Mouse (Mus musculus) ES-CJ7 (cell line): ENCODE measurements around the gene Dapk2.

Source experiments
- DNase-seq: peaks from one replicate; pipeline ENCODE4 v3.0.0; 2011; ENCODE audit warnings: low read depth, low spot score

Gene Dapk2

GRCm38 (mm10) chr9:66157958-66158830, at the start of gene Dapk2:
Dapk2 (plus strand) TSS chr9:66158223.
- peak; percentile 69 for DNase-seq

- DNase-seq, result no peak
These were observed 48.4 kb upstream of the Dapk2 start for GRCm38 (mm10) chr9:66109574-66109973.

DNA sequence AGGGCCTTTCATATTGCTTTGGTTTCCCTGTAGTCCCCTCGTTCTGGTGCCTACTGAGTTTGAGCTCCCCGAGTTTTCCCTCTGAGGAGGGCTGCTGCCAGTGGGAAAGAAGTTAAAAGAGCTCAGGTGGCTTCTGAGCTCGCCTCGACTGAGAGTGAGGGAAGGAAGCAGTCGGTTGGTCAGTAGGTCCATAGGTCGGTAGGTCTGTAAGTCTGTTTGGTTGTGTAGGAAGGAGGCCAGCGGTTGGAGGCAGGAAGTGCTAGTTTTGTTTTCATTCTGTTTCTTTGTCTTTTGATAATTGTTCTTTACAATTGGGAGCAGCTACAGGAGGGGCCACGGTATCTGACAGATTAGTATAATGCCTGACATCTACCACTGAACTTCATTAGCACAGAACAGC, 47.9 kb upstream of the Dapk2 start:
- no peak for DNase-seq

GRCm38 (mm10) chr9:66110611-66111379, 47.2 kb upstream of the Dapk2 start:
- DNase-seq, result no peak

- no peak for DNase-seq
These were observed 43.7 kb upstream of the Dapk2 start for GRCm38 (mm10) chr9:66114341-66114740.

DNA sequence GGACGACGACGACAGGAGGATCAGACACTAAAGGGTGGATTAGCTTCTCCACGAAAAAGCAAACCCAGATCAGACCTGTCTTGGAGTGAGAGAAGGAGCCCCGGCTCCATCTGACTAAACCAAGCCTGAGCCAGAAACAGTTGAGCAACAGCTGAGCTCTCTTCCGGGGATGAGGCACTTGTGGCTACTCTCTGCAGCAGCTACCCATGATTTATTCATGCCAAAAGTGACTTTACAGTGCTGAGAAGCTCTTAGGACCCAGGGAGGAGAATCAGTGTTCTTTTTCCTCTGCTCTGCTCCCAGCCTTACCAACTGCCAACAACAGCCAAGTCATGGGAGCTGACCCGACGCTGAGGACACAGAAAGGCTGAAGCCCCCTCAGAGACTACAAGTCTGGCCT, 41.1 kb upstream of the Dapk2 start:
- DNase-seq, result no peak

DNA sequence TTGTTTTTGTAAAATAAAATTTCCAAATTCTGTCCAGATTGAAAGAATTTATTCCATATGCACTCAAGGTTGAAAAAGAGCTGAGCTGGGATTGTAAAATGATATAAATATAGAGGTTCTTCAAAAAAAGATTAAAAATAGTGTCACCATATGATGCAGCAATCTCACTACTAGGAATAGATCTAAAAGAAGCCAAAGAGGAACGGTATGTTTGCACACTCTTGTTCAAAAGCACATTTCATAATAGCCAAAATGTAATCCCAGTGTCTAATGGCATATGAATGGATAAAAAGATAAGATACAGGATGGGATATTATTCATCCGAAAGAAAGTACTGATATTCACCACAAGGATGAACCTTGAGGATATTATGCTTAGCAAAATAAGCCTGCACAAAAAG, 38.5 kb upstream of the Dapk2 start:
- DNase-seq, result no peak

DNA sequence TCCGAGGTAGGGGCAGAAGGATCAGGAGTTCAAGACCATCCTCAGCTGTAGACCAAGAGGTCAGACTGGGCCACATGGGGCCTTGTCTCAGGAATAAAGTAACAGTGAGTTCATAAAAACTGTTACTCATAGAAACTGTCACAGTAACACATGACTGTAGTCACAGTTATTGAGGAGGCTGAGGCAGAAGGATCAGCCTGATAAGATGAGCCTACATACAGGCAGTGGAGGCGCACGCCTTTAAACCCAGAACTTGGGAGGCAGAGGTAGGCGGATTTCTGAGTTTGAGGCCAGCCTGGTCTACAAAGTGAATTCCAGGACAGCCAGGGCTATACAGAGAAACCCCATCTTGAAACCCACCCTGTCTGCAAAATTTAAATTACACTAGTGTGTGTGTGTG, 37.9 kb upstream of the Dapk2 start:
- DNase-seq, result no peak

- DNase-seq, result no peak
These were observed 37.1 kb upstream of the Dapk2 start for GRCm38 (mm10) chr9:66120945-66121344.

DNA sequence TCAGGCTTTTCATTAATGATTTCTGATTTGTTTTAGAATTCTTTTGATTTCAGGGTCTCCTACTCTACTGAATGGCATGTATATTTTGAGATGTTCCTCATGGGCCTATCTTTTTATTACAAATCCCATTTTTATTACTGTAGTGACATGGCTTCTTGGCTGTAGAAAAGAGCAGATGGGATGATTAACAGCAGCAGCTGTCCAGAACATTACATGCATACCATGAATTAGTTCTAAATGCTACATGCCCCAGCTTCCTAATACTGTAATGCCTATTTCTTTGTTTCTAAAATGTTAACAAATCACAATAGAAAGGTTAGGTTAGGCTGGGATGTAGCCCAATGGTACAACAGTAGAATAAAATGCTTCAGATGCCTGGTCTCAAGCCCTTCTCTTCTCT, 36.6 kb upstream of the Dapk2 start:
- no peak for DNase-seq

DNA sequence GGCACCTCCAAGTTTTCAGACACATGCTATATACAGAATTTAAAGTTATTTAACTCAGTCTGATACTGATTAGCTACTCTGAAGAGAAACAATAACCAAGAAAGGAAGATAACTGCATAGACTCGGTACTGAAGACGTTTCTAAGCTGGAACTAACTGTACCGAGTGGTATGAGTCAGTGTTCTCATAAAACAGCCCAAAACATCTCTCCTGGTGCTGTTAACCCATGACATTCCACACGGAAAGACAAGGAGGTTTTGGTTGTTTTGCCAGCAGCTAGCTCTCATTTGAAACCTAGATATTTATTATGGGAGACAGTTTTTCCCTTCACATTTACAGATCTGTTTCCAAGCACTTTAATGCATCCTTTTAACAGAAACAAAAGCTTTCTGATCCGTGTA, 34.4 kb upstream of the Dapk2 start:
- no peak for DNase-seq

DNA sequence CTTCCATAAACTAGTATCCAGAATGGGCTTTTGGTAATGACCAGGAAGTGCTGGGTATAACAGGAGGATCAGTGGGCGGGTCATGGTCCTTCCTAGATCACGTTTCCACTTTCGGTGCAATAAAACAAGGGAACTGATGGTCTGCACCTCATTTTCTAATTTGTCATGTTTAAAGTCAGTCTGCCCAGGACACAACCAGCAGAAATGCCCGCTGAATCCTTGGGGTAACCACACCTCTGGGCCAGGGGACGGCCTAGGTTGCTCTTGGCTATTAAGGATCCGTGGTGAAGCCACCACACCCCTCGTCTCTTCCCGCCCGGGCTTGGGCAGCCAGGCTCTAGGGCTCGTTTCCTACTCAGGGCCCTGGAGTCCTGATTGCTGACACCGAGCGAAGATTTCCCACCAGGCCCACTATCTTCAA, 33.9 kb upstream of the Dapk2 start:
- peak; percentile 43 for DNase-seq

DNA sequence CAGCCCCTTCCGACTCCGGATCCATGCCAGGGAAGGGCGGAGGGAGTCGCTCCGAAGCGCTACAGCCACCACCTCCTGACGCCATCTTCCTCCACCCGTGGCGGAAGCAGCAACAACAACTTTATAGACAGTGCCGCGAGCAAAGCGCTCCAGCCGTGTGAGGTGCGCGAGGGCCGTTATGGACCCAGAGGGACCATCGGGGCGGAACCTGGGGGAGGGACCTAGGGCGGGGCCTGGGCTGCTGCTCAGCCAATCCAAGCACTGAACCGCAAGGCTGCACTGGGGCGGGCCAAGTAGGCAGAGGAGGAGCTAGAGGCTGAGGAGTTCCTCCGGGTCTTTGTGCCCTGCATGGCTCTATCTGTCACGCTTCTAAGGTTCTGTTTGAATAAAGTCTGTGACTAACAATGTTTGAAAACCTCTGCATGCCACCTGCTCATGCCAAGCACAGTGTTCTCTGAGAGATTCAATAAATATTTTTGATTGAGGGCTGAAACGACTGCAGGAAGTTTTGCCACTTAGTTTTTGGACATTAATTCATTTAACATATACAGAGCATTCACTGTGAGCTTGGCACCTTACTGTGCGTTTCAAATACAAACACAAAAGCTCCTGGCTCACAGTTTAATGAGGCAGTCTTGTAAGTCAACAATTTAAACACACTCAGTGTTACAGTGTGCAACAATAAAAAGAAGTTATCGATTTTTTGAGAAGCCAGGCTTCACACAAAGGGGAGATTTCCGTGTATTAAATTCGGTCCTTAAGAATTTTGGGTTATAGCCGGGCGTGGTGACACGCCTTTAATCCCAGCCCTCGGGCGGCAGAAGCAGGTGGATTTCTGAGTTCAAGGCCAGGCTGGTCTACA, 33.1 kb upstream of the Dapk2 start:
- DNase-seq, result peak; percentile 97

- peak; percentile 26 for DNase-seq
These were observed 32.2 kb upstream of the Dapk2 start for GRCm38 (mm10) chr9:66125543-66126455.

GRCm38 (mm10) chr9:66126456-66127192, 31.4 kb upstream of the Dapk2 start, which contains the start of the genes Snx1 and Ciao2a:
Snx1 (minus strand) TSS chr9:66126587.
Ciao2a (plus strand) TSS chr9:66126611.
- DNase-seq, result peak; percentile 98

DNA sequence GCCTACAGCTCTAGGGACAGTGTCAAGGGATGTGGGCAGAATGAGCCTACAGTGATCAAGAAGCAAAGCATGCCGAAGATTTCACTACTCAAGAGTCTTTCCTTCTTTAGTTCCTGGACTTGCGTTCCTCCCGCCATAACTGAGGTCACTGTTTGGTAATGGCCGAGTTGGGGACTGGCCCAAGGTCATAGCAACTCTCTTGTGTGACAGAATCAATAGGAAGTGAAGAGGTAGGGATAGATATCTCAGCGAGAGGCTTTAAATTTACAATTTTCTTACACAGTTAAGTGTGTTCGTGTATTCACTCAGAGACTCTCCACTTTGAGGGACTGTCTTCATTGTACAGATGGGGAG, 30.9 kb upstream of the Dapk2 start:
- DNase-seq, result no peak

GRCm38 (mm10) chr9:66127884-66128283, 30.1 kb upstream of the Dapk2 start:
- no peak for DNase-seq

- DNase-seq, result no peak
These were observed 26.6 kb upstream of the Dapk2 start for GRCm38 (mm10) chr9:66131466-66131865.

GRCm38 (mm10) chr9:66135967-66136366, 22.1 kb upstream of the Dapk2 start:
- peak; percentile 54 for DNase-seq

DNA sequence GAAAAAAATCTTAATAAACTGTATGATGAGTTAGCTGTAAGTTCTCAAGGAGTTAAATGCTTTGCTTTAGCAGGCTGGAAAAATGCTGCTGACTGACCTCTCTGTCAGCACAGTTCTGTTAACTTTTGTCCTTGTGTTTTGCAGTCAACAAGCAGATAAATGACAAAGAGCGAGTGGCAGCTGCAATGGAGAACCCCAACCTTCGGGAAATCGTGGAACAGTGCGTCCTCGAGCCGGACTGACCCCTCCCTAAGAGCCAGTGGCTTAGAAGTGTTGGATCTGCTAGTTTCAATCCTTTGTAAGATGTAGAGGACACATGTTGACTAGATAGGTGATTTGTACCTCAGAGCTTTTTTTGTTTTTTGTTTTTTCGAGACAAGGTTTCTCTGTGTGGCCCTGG, 19.8 kb upstream of the Dapk2 start:
- DNase-seq, result no peak
